Mouse (Mus musculus) liver, embryonic 14 days (tissue): ENCODE results near the gene Fam120b. TPM values are rescaled to one million over a fixed set of nuclear protein-coding genes. Genes with fewer than 3 reads are reported as not detected.

Experiments
- polyA plus RNA-seq: library from polyadenylated mRNA; depleted of rRNA; stranded (reverse); fragments of >200 nt; gene quantifications from 2 replicates; pipeline ENCODE4 v1.2.3, GENCODE M21; 2012; rRNA removed

Gene Fam120b
- 2.9 and 3.1 TPM in 2 replicates for polyA plus RNA-seq

GRCm38 (mm10) chr17:15395997-15396675 lies at the start of gene Fam120b:
Gene Fam120b (plus strand): TSS chr17:15396202.

GRCm38 (mm10) chr17:15376494-15377181 lies 19.4 kb upstream of the Fam120b start, which contains the start of gene Dll1:
Gene Dll1 (minus strand): TSS chr17:15376872.

Other genes with a start within 250 kb of the Fam120b start
- 0.92 and 1.1 TPM in 2 replicates for gene Dll1, start 19.3 kb upstream of the Fam120b start, polyA plus RNA-seq
- 99.6 and 103 TPM in 2 replicates for gene Psmb1, start 103.5 kb downstream of the Fam120b start, polyA plus RNA-seq
- gene Tbp, start 103.7 kb downstream of the Fam120b start, polyA plus RNA-seq = 21.7 and 25.0 TPM in 2 replicates
- gene Pdcd2, start 131.1 kb downstream of the Fam120b start, polyA plus RNA-seq = 11.4 and 12.0 TPM in 2 replicates
- gene Prdm9, start 168.2 kb downstream of the Fam120b start, polyA plus RNA-seq = 0.66 and 0.69 TPM in 2 replicates